Mouse (Mus musculus): ENCODE measurements around the gene Nlgn1. TPM values are rescaled to one million over a fixed set of nuclear protein-coding genes. Genes with fewer than 3 reads are reported as not detected.

Nlgn1 gene
- polyA plus RNA-seq, 1 experiment, result 0.09 TPM

DNA sequence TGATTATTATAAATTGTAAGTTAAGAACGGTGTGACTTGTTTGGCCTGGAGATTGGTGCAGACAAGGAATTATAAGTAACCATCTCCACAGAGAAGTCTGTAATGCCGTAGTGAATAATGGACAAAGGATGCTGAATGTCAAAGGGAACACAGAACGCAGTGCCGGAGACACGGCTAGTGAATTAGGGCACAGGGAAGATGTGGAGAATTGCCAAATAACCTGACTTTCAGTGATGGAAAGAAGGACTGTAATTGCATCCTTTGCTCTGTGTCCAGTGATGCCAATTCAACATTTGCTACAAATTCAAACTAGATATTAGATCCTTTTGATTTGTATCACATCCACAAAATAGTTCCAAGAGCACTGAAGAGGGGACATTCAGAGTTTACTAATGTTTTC lies 415.7 kb downstream of the Nlgn1 start:
- 86% methylated on average over 5 of the region's 5 CpGs for WGBS
- Histone ChIP-seq H3K27ac (ENCODE audit: insufficient read depth, low read depth, low read length) (no peak overlapping the region), H3K27me3 (ENCODE audit: control insufficient read depth, insufficient read depth, low read length) (no peaks in the 10 kb centered on the region), H3K4me1 (ENCODE audit: control insufficient read depth, insufficient read depth, insufficient read length, low read length) (no peaks in the 10 kb centered on the region), H3K36me3 (ENCODE audit: control insufficient read depth, insufficient read depth, low read length) (no peaks in the 10 kb centered on the region), H3K4me3 (ENCODE audit: low read depth, low read length) (no peak overlapping the region)
- TF ChIP-seq CTCF (IDR thresholded peaks at IDR 0.05; ENCODE audit: extremely low read depth, insufficient read length, insufficient replicate concordance, low read depth, low read length) (no peak), POLR2A (IDR thresholded peaks at IDR 0.05; ENCODE audit: low read depth, low read length) (no peak)

GRCm38 (mm10) chr3:25914365-25915065 lies 417.7 kb downstream of the Nlgn1 start:
- Histone ChIP-seq H3K27ac (ENCODE audit: insufficient read depth, low read depth, low read length) (no peak overlapping the region), H3K27me3 (ENCODE audit: control insufficient read depth, insufficient read depth, low read length) (no peaks in the 10 kb centered on the region), H3K4me1 (ENCODE audit: control insufficient read depth, insufficient read depth, insufficient read length, low read length) (no peaks in the 10 kb centered on the region), H3K4me3 (ENCODE audit: low read depth, low read length) (no peak overlapping the region), H3K36me3 (ENCODE audit: control insufficient read depth, insufficient read depth, low read length) (no peaks in the 10 kb centered on the region)
- no peak for TF ChIP-seq POLR2A (IDR thresholded peaks at IDR 0.05; ENCODE audit: low read depth, low read length)
- no peak for TF ChIP-seq CTCF (IDR thresholded peaks at IDR 0.05; ENCODE audit: extremely low read depth, insufficient read length, insufficient replicate concordance, low read depth, low read length)
- 78% methylated on average over 2 of the region's 2 CpGs for WGBS

GRCm38 (mm10) chr3:25903140-25903809 lies 429.0 kb downstream of the Nlgn1 start:
- TF ChIP-seq POLR2A (IDR thresholded peaks at IDR 0.05; ENCODE audit: low read depth, low read length), result no peak
- no peak for TF ChIP-seq CTCF (IDR thresholded peaks at IDR 0.05; ENCODE audit: extremely low read depth, insufficient read length, insufficient replicate concordance, low read depth, low read length)
- H3K27ac ChIP-seq (ENCODE audit: insufficient read depth, low read depth, low read length), result no peak overlapping the region
- WGBS, result 77% methylated on average over 11 of the region's 11 CpGs
- H3K36me3 ChIP-seq (ENCODE audit: control insufficient read depth, insufficient read depth, low read length), result no peaks in the 10 kb centered on the region
- H3K4me1 ChIP-seq (ENCODE audit: control insufficient read depth, insufficient read depth, insufficient read length, low read length), result no peaks in the 10 kb centered on the region
- no peak overlapping the region for H3K4me3 ChIP-seq (ENCODE audit: low read depth, low read length)
- no peaks in the 10 kb centered on the region for H3K27me3 ChIP-seq (ENCODE audit: control insufficient read depth, insufficient read depth, low read length)

DNA sequence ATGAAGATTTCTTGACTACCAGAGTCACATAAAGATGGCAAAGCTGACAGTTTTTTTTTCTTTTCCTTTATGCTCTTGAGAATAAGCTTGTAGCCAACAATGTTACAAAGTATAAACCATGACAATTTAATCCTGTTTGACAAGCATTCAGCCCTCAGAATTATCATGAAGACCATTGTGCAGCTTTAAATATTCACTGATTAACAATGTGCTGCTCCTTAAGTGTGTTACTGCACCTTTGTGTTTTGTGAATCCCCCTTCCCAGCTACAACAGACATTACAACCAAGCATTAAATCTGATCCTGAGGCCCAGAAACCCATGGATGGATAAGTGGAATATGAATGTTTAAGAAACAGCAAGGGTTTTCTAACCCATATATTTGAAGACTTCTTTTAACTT lies 434.8 kb downstream of the Nlgn1 start:
- no peak for TF ChIP-seq POLR2A (IDR thresholded peaks at IDR 0.05; ENCODE audit: low read depth, low read length)
- no peak for TF ChIP-seq CTCF (IDR thresholded peaks at IDR 0.05; ENCODE audit: extremely low read depth, insufficient read length, insufficient replicate concordance, low read depth, low read length)
- no peaks in the 10 kb centered on the region for H3K27me3 ChIP-seq (ENCODE audit: control insufficient read depth, insufficient read depth, low read length)
- no peaks in the 10 kb centered on the region for H3K36me3 ChIP-seq (ENCODE audit: control insufficient read depth, insufficient read depth, low read length)
- H3K4me1 ChIP-seq (ENCODE audit: control insufficient read depth, insufficient read depth, insufficient read length, low read length), result no peaks in the 10 kb centered on the region
- H3K27ac ChIP-seq (ENCODE audit: insufficient read depth, low read depth, low read length), result no peak overlapping the region
- H3K4me3 ChIP-seq (ENCODE audit: low read depth, low read length), result no peak overlapping the region

- no peaks in the 10 kb centered on the region for H3K27me3 ChIP-seq (ENCODE audit: control insufficient read depth, insufficient read depth, low read length)
- TF ChIP-seq POLR2A (IDR thresholded peaks at IDR 0.05; ENCODE audit: low read depth, low read length), result no peak
- no peak for TF ChIP-seq CTCF (IDR thresholded peaks at IDR 0.05; ENCODE audit: extremely low read depth, insufficient read length, insufficient replicate concordance, low read depth, low read length)
- WGBS, result 59% methylated on average over 2 of the region's 2 CpGs
- no peaks in the 10 kb centered on the region for H3K4me1 ChIP-seq (ENCODE audit: control insufficient read depth, insufficient read depth, insufficient read length, low read length)
- no peak overlapping the region for H3K4me3 ChIP-seq (ENCODE audit: low read depth, low read length)
- H3K36me3 ChIP-seq (ENCODE audit: control insufficient read depth, insufficient read depth, low read length), result no peaks in the 10 kb centered on the region
- no peak overlapping the region for H3K27ac ChIP-seq (ENCODE audit: insufficient read depth, low read depth, low read length)
Measured at GRCm38 (mm10) chr3:25884797-25885196, 447.5 kb downstream of the Nlgn1 start.

DNA sequence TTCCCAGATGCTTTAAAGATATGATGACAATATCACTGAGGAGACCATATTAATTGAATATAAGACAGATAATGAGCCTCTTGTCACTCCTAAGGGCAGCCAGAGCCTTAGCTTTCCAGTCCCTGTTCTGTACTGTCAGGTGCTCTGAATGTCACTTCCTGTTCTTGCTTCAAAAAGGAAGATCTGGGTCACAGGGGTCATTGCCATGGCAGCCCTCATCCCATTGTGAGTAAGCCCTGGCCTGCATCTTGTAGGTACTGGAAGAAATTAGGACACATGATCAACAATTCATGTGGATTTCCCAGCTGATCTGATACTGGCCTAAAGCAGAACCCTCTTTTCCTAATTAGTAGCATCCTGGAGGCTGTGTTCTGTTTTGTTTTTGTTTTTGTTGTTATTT lies 463.1 kb downstream of the Nlgn1 start:
- Histone ChIP-seq H3K27ac (ENCODE audit: insufficient read depth, low read depth, low read length) (no peak overlapping the region), H3K36me3 (ENCODE audit: control insufficient read depth, insufficient read depth, low read length) (no peaks in the 10 kb centered on the region), H3K4me3 (ENCODE audit: low read depth, low read length) (no peak overlapping the region), H3K27me3 (ENCODE audit: control insufficient read depth, insufficient read depth, low read length) (no peaks in the 10 kb centered on the region), H3K4me1 (ENCODE audit: control insufficient read depth, insufficient read depth, insufficient read length, low read length) (no peaks in the 10 kb centered on the region)
- no peak for TF ChIP-seq CTCF (IDR thresholded peaks at IDR 0.05; ENCODE audit: extremely low read depth, insufficient read length, insufficient replicate concordance, low read depth, low read length)
- no peak for TF ChIP-seq POLR2A (IDR thresholded peaks at IDR 0.05; ENCODE audit: low read depth, low read length)

DNA sequence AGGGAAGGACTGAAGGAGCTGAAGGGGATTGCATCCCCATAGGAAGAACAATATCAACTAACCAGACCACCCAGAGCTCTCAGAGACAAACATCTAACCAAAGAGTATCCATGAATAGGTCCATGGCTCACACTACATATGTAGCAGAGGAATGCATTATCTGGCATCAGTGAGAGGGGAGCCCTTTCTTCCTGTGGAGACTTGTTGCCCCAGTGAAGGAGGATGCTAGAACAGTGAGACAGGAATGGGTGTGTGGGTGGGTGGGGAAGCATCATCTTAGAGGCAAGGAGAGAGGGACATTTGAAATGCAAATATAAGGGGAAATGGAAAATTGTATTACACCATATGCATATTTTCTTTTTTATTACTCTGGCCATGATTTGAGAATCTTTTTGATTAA lies 473.9 kb downstream of the Nlgn1 start:
- Histone ChIP-seq H3K36me3 (ENCODE audit: control insufficient read depth, insufficient read depth, low read length) (no peaks in the 10 kb centered on the region), H3K27me3 (ENCODE audit: control insufficient read depth, insufficient read depth, low read length) (no peaks in the 10 kb centered on the region), H3K4me3 (ENCODE audit: low read depth, low read length) (no peak overlapping the region), H3K4me1 (ENCODE audit: control insufficient read depth, insufficient read depth, insufficient read length, low read length) (no peaks in the 10 kb centered on the region), H3K27ac (ENCODE audit: insufficient read depth, low read depth, low read length) (no peak overlapping the region)
- TF ChIP-seq POLR2A (IDR thresholded peaks at IDR 0.05; ENCODE audit: low read depth, low read length) (no peak), CTCF (IDR thresholded peaks at IDR 0.05; ENCODE audit: extremely low read depth, insufficient read length, insufficient replicate concordance, low read depth, low read length) (no peak)

Measured in small intestine, adult 2 months (tissue).